Mouse (Mus musculus) adipocyte (in vitro differentiated cells): ENCODE data around the gene Poc1b.
"Not testable (repeated sequence)": the region's sequence is repeated elsewhere in the genome, so short reads cannot be mapped to it uniquely, and the experiment has no call there.

Experiments
- DNase-seq: peaks from one replicate; pipeline ENCODE4 v3.0.0-alpha.2; 2016; ENCODE audit warnings: low spot score

Gene Poc1b

GRCm38 (mm10) chr10:99157697-99158096 lies 50.9 kb downstream of the Poc1b start:
- not testable (repeated sequence) for DNase-seq

GRCm38 (mm10) chr10:99161987-99162582 lies 55.2 kb downstream of the Poc1b start:
- DNase-seq: no peak

GRCm38 (mm10) chr10:99163002-99163401 lies 56.2 kb downstream of the Poc1b start:
- no peak for DNase-seq

- peak; percentile 65 for DNase-seq
Observed at GRCm38 (mm10) chr10:99164871-99165477, 58.1 kb downstream of the Poc1b start.

GRCm38 (mm10) chr10:99165751-99166282 lies 59.0 kb downstream of the Poc1b start:
- no peak for DNase-seq

GRCm38 (mm10) chr10:99166392-99166791 lies 59.6 kb downstream of the Poc1b start:
- DNase-seq: peak; percentile 34

GRCm38 (mm10) chr10:99168404-99168803 lies 61.6 kb downstream of the Poc1b start:
- DNase-seq: no peak

GRCm38 (mm10) chr10:99168840-99169764 lies 62.3 kb downstream of the Poc1b start:
- no peak for DNase-seq

- DNase-seq: peak; percentile 72
Observed at GRCm38 (mm10) chr10:99169765-99170129, 62.9 kb downstream of the Poc1b start.

- DNase-seq: no peak
Observed at GRCm38 (mm10) chr10:99171961-99172497, 65.2 kb downstream of the Poc1b start.

GRCm38 (mm10) chr10:99172906-99173507 lies 66.2 kb downstream of the Poc1b start:
- DNase-seq: no peak

GRCm38 (mm10) chr10:99176911-99177310 lies 70.1 kb downstream of the Poc1b start:
- no peak for DNase-seq

- DNase-seq: no peak
Observed at GRCm38 (mm10) chr10:99178118-99178517, 71.3 kb downstream of the Poc1b start.

GRCm38 (mm10) chr10:99179122-99179521 lies 72.3 kb downstream of the Poc1b start:
- DNase-seq: no peak

- no peak for DNase-seq
Observed at GRCm38 (mm10) chr10:99179566-99179965, 72.7 kb downstream of the Poc1b start.

- no peak for DNase-seq
Observed at GRCm38 (mm10) chr10:99181497-99181896, 74.7 kb downstream of the Poc1b start.

- no peak for DNase-seq
Observed at GRCm38 (mm10) chr10:99182107-99182506, 75.3 kb downstream of the Poc1b start.

GRCm38 (mm10) chr10:99188175-99188574 lies 81.3 kb downstream of the Poc1b start:
- DNase-seq: no peak

GRCm38 (mm10) chr10:99188656-99189603 lies 82.1 kb downstream of the Poc1b start:
- no peak for DNase-seq

GRCm38 (mm10) chr10:99190798-99191197 lies 84.0 kb downstream of the Poc1b start:
- DNase-seq: peak; percentile 46
